Mouse (Mus musculus) thymus, postnatal 36 days (tissue): ENCODE measurements at regions not wholly inside any gene's neighbourhood (a gene's known extent, or its start where the extent isn't known, plus 50 kb on each side); places are given as distances from the start of the nearest gene placed in this dataset.

ENCODE experiments used
- DNase-seq, 2 experiments: peaks; one replicate each; pipeline ENCODE4 v3.0.0; 2022; ENCODE audit warnings: mixed read lengths in 2 of 2

GRCm38 (mm10) chr9:43469215-43469614 is 158.6 kb downstream of the Trim29 start:
- no peak for DNase-seq

GRCm38 (mm10) chr9:43472231-43472630 is 161.6 kb downstream of the Trim29 start:
- DNase-seq, result no peak

GRCm38 (mm10) chr9:43473164-43473563 is 162.5 kb downstream of the Trim29 start:
- no peak for DNase-seq

- no peak for DNase-seq
Measured at GRCm38 (mm10) chr9:43473601-43474302, 163.1 kb downstream of the Trim29 start.

DNA sequence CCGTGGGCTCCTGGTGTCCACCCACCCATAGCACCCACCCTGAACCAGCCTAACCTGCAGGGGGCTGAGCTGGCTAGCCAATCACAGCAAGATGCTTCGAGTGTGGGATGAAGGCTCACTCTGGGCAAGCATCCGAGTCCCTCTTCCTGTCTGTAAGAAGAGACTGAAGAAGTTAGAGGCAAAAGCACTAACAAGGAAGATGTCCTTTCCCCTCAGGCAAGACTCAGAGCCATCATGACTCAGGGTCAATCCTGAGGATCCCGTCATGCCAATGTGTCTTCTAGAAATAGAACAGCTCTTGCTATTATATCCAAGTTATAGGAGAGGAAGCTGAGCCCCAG is 163.6 kb downstream of the Trim29 start:
- DNase-seq, result no peak

- no peak for DNase-seq
Measured at GRCm38 (mm10) chr9:43480826-43481591, 170.4 kb downstream of the Trim29 start.

DNA sequence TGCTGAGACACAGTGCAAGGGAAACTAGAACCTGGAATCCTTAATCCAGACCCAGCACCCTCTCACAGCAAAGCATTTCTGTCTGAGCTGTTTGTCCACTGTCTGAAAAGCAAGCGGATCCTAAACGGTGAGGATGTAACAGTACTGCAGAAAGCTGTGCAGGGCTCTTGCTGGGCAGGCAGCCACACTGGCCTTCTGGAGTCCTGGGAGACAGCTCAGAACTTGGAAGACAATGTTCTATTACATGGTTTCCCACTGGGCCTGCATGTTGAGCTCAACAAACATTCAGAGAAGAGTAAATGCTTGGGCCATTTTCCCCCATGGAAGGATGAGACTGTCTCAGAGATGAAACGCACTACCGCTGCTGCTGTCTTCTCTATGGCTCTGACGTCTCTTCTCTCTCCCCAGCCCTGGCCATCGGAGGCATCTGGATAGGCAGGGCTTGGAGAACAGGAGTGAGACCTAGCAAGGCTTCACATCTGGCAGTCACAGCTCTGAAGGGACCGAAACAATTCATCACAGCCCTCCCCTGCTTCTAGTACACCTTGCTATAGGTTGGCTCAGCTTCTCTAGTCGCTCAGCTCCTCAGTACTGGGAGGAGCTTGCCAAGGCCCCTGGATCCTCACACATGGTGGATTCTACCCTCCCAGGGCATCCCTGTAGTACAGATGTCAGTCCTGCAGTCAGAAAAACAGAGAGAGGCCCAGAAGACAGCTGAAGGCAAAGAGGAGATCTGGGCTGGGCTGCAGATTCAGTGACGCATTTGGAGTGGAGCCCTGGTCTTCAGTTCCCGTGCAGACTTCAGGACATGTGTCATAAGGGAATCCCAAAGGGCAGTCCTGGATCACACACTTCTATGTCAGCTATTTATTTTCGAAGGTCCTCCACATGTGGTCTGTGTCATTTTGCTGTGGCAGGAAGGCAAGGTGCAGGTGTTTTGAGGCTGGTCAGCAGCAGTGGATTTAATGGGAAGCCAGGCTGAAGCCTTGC is 171.7 kb downstream of the Trim29 start:
- DNase-seq, result no peak

DNA sequence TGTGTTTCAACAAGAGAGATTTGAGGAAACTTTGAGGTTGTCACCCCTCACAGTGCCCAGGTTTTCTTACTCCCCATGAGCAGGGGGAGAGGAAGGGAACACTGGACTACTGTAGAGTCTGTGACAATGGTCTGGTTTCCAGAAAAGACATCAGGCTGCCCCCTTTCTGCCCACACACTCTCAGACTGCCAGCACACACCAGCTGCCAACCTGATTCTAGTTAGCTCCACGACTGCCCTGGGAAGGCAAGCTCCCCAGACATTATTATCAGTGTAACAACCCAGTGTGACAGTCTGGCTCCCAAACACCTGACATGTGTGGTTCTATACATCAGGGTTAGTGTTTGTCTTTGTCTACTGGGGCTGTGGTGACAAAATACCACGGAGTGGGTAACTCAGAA is 172.5 kb downstream of the Trim29 start:
- no peak for DNase-seq

DNA sequence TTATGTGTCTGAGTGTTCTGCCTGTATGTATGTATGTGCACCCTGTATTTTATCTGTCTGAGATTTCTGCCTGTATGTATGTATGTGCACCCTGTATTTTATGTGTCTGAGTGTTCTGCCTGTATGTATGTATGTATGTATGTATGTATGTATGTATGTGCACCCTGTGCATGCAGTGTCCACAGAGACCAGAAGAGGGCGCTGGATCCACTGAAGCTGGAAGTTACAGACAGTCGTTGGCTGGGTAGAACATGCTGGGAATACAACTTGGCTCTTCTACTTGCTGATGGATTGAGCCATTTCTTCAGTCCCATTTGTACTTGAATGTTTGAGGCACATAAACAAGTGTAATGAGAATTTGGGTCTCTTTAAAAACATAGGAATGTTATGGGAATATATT is 173.3 kb downstream of the Trim29 start:
- DNase-seq, result no peak

- no peak for DNase-seq
Measured at GRCm38 (mm10) chr9:43486704-43487103, 176.1 kb downstream of the Trim29 start.

GRCm38 (mm10) chr9:43489205-43489604 is 178.6 kb downstream of the Trim29 start:
- no peak for DNase-seq

DNA sequence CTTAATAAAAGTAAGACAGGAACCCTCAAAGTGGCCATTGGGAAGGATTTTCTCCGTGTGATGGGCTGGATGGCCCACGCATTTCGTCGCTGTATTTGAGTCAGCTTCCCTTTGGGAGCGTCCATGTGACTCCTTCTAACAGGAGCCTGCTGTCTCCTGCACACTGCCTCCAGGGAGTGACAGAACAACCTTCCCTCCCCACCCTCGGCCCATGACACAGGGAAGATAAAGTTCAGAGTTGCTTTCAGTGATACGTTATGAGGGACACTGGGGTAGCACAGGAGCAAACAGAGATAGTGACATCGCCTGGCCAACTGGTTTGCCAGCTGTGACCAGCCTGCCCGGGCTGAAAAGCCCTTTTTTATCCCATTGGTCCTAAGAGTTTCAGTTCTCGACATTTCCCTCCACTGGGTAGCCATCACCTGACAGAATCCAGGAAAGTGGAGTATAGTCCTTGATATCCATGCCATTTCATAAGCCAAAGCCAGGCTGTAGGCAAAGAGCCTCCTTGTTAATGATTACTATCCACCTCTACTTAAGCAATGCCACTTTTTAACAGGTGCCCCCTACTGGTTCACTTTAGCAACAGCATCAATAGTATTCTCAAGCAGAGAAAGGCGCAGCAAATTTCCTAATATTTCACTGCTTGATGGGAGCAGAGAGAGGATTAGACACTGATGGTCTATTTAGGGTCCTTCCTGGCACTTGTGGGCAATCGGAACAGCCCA is 180.5 kb downstream of the Trim29 start:
- no peak for DNase-seq

DNA sequence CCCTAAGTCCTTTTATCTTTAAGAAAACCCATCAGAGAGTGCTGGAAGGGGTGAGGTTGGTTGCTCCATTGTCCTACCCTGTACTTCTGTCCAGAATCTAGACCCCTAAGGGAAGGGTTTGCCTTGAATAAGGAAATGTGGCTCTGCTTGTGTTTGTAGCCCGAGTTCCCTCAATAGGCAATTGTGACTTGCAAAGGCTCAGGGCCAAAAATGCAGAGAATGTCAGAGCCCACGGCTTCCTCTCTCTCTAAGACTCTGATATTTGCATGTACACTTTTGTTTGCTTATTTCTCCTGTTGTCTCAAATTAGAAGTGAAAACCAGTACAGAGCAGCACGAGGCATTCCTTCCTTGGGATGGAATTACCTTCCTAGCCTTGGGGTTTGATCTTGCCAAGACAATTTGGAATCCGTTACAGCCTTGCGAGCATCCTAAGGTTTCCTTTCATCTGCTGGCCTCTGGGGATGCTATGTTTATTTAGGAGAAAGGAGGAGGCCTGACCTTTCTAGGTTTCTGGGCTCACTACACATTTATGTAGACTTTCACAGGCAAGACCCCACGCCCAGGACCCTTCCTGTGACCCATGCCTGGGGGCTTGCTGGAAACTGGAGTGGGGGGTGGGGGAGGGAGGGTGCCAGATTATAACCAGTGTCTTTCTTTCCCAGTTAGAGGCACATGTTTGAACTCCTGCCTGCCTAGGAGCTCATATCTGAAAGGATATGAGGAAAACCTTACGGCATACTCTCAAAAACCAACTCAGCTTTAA is 181.8 kb downstream of the Trim29 start:
- no peak for DNase-seq

- no peak for DNase-seq
Measured at GRCm38 (mm10) chr9:43498596-43498995, 187.9 kb downstream of the Trim29 start.

GRCm38 (mm10) chr9:43504270-43504932 is 193.8 kb downstream of the Trim29 start:
- DNase-seq, result no peak

DNA sequence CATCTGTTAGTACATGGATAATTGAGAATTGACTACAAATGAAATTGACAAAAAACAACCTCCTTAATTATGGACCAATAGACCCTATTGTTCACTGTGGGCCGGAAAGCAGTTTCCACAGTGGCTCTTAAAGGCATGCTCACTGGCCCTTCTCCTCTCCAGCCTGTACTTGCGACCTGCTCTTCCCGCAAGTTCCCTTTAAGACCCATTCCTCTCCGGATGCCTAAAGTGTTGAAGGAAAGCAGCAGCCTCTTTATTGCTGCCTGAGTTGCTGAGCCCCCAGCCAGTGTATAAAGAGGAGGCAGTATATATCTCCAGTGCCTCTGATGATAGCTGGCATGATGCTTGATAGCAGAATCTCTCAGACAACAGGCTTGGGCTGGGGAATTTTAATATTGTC is 195.2 kb downstream of the Trim29 start:
- no peak for DNase-seq

DNA sequence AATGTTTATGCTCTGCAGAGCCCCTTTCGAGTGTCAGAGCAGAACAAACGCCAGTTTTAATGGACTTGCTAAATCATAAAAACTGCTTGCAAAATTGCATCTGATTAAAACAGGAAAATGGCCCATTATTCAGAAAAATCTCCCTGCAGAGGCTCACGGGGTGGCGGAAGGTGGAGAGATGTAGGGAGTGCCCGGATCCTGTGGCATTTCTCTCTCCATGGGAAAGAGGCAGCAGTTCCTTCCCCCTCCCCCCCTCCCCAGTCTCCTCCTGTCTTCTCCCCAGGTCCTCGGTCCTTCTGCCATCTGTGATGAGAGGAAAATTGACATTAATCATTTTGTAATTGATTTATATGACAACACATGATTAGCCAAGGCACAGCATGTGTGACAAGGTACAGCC is 195.6 kb downstream of the Trim29 start:
- DNase-seq, result no peak

DNA sequence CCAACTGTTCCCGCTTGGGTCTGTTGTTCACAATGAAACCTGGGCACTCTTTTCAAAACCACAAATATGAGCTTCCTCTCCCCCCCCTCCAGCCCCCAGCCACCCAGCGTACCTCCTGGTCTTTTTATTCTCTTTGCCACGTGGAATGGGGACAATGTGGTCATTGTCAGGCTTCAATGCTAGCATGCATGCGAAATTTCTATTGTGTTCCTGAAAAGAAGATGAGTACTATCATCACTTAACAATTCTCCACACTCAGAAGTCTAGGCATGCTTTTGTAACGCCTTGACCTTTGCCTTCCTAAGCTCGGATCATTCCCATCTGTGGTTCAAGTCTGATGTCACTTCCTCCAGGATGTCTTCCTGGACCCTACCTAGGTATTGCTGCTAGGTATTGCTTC is 202.2 kb downstream of the Trim29 start:
- DNase-seq, result no peak

DNA sequence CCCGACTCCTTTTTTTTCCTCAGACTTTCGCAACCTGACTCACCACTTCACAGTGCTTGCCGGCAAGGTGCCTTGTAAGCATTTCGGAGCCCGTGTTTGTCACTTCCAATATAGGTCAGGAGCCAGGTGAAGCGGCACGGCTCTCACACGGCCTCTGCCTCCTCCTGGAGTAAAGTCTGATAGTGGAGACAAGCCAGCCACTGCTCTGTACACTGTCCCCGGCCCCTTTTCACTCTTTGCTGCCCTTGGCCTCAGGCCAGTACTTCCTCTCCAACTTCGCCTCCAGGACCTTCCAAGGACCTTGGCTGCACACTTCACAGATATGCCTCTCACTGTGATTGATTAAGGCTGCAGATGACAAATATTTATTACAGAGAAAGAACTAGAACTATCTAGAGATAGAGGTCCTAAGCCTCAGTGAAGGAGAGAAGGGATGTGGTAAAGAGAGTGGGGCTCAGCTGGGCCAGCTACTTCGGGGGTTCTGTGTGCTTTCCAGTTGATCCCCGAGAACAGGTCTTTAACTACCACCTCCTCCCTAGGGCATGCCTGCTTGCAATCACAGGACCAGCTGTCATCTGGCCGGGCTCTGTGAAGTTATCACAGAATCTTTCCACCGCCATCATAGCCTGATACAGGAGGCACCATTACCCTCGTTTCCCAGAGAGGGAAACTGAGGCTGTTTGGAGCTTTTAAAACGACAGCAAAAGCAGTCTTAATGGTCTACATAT is 204.2 kb downstream of the Trim29 start:
- no peak for DNase-seq

DNA sequence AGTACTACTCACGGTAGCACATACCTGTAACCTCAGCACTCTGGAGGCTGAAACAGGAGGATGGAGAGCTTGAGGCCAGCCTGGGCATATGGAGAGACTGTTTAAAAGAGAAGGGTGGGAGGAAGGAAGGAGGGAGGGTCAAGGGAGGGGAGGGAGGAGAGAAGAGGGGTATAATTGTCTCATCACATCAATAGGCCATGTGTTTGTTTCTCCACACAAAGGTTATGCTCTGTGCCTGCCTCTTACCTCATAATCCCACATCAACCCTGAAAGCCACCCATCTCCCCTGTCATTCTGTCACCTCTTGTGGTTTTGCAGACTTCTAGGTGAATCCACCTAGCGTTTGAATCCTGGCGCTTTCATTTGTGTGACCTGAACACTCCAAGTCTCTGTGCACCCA is 210.3 kb downstream of the Trim29 start:
- DNase-seq, result no peak
